Mouse (Mus musculus) myocyte (in vitro differentiated cells): ENCODE results near the gene Dut.

ENCODE experiments used
- CEBPB ChIP-seq: IDR thresholded peaks from 2 replicates; pipeline ENCODE4 v1.6.1; 2011; ENCODE audit warnings: mild to moderate bottlenecking, moderate library complexity; ENCODE audit not compliant: poor library complexity, insufficient read depth, severe bottlenecking
- E2F4 ChIP-seq: IDR thresholded peaks from one replicate; pipeline ENCODE4 v1.6.1; 2011; ENCODE audit warnings: mild to moderate bottlenecking, control low read depth, moderate library complexity; ENCODE audit not compliant: insufficient read depth
- MAX ChIP-seq: IDR thresholded peaks from one replicate; pipeline ENCODE4 v1.6.1; 2011; ENCODE audit warnings: low read depth, mild to moderate bottlenecking, control low read depth
- POLR2A ChIP-seq: IDR thresholded peaks from one replicate; pipeline ENCODE4 v1.6.1; 2011; ENCODE audit warnings: low read depth, mild to moderate bottlenecking, control low read depth, moderate library complexity; ENCODE audit not compliant: insufficient read length
- REST ChIP-seq: IDR thresholded peaks from one replicate; pipeline ENCODE4 v1.6.1; 2011; ENCODE audit warnings: mild to moderate bottlenecking, control low read depth, moderate library complexity; ENCODE audit not compliant: insufficient read depth, insufficient read length

- TF ChIP-seq REST (no peak), MAX (no peak), E2F4 (no peak), POLR2A (no peak), CEBPB (no peak)
Measured at GRCm38 (mm10) chr2:125260326-125260725, 13.3 kb downstream of the Dut start.
